Mouse (Mus musculus) C2C12 (cell line): ENCODE results near the gene Lexm.

Experiments
- CTCF ChIP-seq: IDR thresholded peaks from one replicate; pipeline ENCODE4 v1.5.1; 2011; ENCODE audit not compliant: control insufficient read depth, insufficient read depth, insufficient read length
- MAX ChIP-seq: IDR thresholded peaks from one replicate; pipeline ENCODE4 v1.6.1; 2011; ENCODE audit warnings: mild to moderate bottlenecking, control low read depth
- MYOG ChIP-seq: IDR thresholded peaks from one replicate; pipeline ENCODE4 v1.6.1; 2011; ENCODE audit not compliant: control insufficient read depth, insufficient read length; ENCODE audit errors: extremely low read depth

DNA sequence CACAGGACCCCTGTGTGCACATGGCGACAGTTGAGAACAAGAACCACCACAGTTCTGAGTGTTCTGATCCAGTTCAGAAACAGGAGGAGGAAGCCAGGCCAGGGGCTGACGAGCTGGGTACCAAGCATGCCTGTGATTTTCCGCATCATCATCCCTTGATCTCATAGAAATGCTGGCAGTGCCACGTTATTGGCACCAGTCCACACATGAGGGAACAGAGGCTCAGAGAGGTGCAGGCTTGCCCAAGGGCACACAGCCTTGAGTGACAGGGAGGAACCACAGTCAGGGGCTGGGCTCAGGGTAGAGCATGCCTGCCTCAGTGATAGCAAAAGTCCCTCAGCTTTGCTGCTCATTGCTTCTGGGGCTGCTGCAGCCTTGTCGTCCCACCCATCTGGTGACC, 10.8 kb upstream of the Lexm start:
- no peak for TF ChIP-seq CTCF
- TF ChIP-seq MAX, result no peak
- TF ChIP-seq MYOG, result no peak
